Comparison of ENCODE assay signal across 8 mouse cellular contexts in genomic region chr7:28381017-28381790, GRCm38 (mm10). TPM values are rescaled to one million over a fixed set of nuclear protein-coding genes. Genes with fewer than 3 reads are reported as not detected.
A peak's percentile ranks its signal among the peaks of the same experiment; 100 is the strongest.
DNase-seq lines count a peak whose midpoint lies in the region; ATAC-seq and TF ChIP-seq lines count a peak whose summit lies in the region.

No protein-coding gene starts in this region.

- peaks cover 52% of the 10 kb centered on the region for H3K4me1 ChIP-seq in forebrain, embryonic 15.5 days
- peaks cover 54% of the 10 kb centered on the region for H3K4me1 ChIP-seq in hindbrain, embryonic 12.5 days
- H3K4me1 ChIP-seq in liver, adult 2 months (ENCODE audit: control insufficient read depth, insufficient read depth, low read length): peaks cover 23% of the 10 kb centered on the region; the same call in 1 of the 2 replicates

- peaks cover 11% of the 10 kb centered on the region for H3K36me3 ChIP-seq in forebrain, embryonic 15.5 days
- peaks cover 7% of the 10 kb centered on the region for H3K36me3 ChIP-seq in hindbrain, embryonic 12.5 days
- H3K36me3 ChIP-seq in liver, adult 2 months (ENCODE audit: control insufficient read depth, insufficient read depth, low read length): peaks cover 8% of the 10 kb centered on the region

- no peaks in the 10 kb centered on the region for H3K27me3 ChIP-seq in forebrain, embryonic 15.5 days
- peaks cover 8% of the 10 kb centered on the region; the same call in 1 of the 2 replicates for H3K27me3 ChIP-seq in hindbrain, embryonic 12.5 days
- H3K27me3 ChIP-seq in liver, adult 2 months (ENCODE audit: control insufficient read depth, insufficient read depth, low read length): no peaks in the 10 kb centered on the region

- H3K9me3 ChIP-seq in forebrain, embryonic 15.5 days: no peaks in the 10 kb centered on the region
- H3K9me3 ChIP-seq in hindbrain, embryonic 12.5 days (replicated peaks): no peaks in the 10 kb centered on the region

- H3K4me2 ChIP-seq in forebrain, embryonic 15.5 days (replicated peaks): peak overlapping the region; percentile 45
- H3K4me2 ChIP-seq in hindbrain, embryonic 12.5 days (replicated peaks): peak overlapping the region; percentile 52

- ATAC-seq in forebrain, embryonic 15.5 days (replicated peaks): no peak; the same call in 1 of the 2 replicates
- ATAC-seq in hindbrain, embryonic 12.5 days (ENCODE audit: low FRiP score): no peak

- WGBS in forebrain, embryonic 15.5 days: 7% methylated on average over 30 of the region's 30 CpGs
- WGBS in hindbrain, embryonic 12.5 days: 9% methylated on average over 29 of the region's 30 CpGs
- 2% methylated on average over 30 of the region's 30 CpGs for WGBS in liver, adult 2 months

- H3K27ac ChIP-seq in forebrain, embryonic 15.5 days (replicated peaks): peak overlapping the region; percentile 42
- peak overlapping the region; percentile 80 for H3K27ac ChIP-seq in hindbrain, embryonic 12.5 days
- peak overlapping the region; percentile 100 for H3K27ac ChIP-seq in liver, adult 2 months (replicated peaks; ENCODE audit: insufficient read depth, low read depth, low read length)

- peak overlapping the region; percentile 4; the same call in 1 of the 2 replicates for H3K4me3 ChIP-seq in forebrain, embryonic 15.5 days
- H3K4me3 ChIP-seq in hindbrain, embryonic 12.5 days: peak overlapping the region; percentile 12; the same call in 1 of the 2 replicates
- H3K4me3 ChIP-seq in liver, adult 2 months (ENCODE audit: insufficient read depth, low read depth, low read length): peak overlapping the region; percentile 70

- DNase-seq in 416B (ENCODE audit: low read depth): peak; percentile 96
- peak; percentile 91 to 96 for DNase-seq in adrenal gland, adult (ENCODE audit: inconsistent age in 2 of 2, low spot score in 1 of 2)
- peak; percentile 83 for DNase-seq in liver, adult 2 months (ENCODE audit: extremely low read depth, low read depth, low spot score)
- DNase-seq in monocyte, adult 2 months (ENCODE audit: low read depth in 1 of 2, low spot score in 2 of 2): peak; percentile 92 to 93
- DNase-seq in testis, postnatal 14 days (ENCODE audit: low spot score): peak; percentile 76
- DNase-seq in right cerebral cortex, postnatal 4 days: no peak

- no peak for TF ChIP-seq CTCF in liver, adult 2 months (IDR thresholded peaks at IDR 0.05; ENCODE audit: low read depth, low read length)

- 0 out of 2 replicates have a peak, but pooled peaks have one; percentile 18 for TF ChIP-seq POLR2A in liver, adult 2 months (IDR thresholded peaks at IDR 0.05; ENCODE audit: extremely low read depth, insufficient read depth, low read length)

- H3K79me2 ChIP-seq in liver, adult 2 months (ENCODE audit: control insufficient read depth, insufficient read depth, low read length): peaks cover 20% of the 10 kb centered on the region

- H3K9ac ChIP-seq in forebrain, embryonic 15.5 days (replicated peaks): 0 out of 2 replicates have a peak overlapping the region, but pooled peaks have one; percentile 1
- peak overlapping the region; percentile 50 for H3K9ac ChIP-seq in hindbrain, embryonic 12.5 days
- H3K9ac ChIP-seq in liver, adult 2 months (ENCODE audit: low read depth, low read length): peak overlapping the region; percentile 90

RNA-seq across cellular contexts. Expression of gene Zfp36, which starts 1.2 kb away (rescaled TPM):
- polyA plus RNA-seq in forebrain, embryonic 15.5 days (2015; fragmentation: Nextera tagmentation; extraction: Ambion mirVana): 5.6 and 5.7 TPM in 2 replicates
- 6.3 and 7.3 TPM in 2 replicates for polyA plus RNA-seq in hindbrain, embryonic 12.5 days (2016; fragmentation: Nextera tagmentation; extraction: Ambion mirVana)
- total RNA-seq in liver, adult 2 months (2014; rRNA removed): 16.4 and 25.4 TPM in 2 replicates
- polyA plus RNA-seq in liver, adult 2 months (2012; rRNA removed): 41.1 and 54.3 TPM in 2 replicates

RNA-seq across cellular contexts. Expression of gene Plekhg2, which starts 8.8 kb away (rescaled TPM):
- polyA plus RNA-seq in forebrain, embryonic 15.5 days (2015; fragmentation: Nextera tagmentation; extraction: Ambion mirVana): 42.8 and 47.8 TPM in 2 replicates
- 71.7 and 74.9 TPM in 2 replicates for polyA plus RNA-seq in hindbrain, embryonic 12.5 days (2016; fragmentation: Nextera tagmentation; extraction: Ambion mirVana)
- total RNA-seq in liver, adult 2 months (2014; rRNA removed): 0.65 and 1.3 TPM in 2 replicates
- 3.3 and 3.5 TPM in 2 replicates for polyA plus RNA-seq in liver, adult 2 months (2012; rRNA removed)

RNA-seq across cellular contexts. Expression of gene Med29, which starts 11.3 kb away (rescaled TPM):
- polyA plus RNA-seq in forebrain, embryonic 15.5 days (2015; fragmentation: Nextera tagmentation; extraction: Ambion mirVana): 44.6 and 46.9 TPM in 2 replicates
- 39.6 and 42.2 TPM in 2 replicates for polyA plus RNA-seq in hindbrain, embryonic 12.5 days (2016; fragmentation: Nextera tagmentation; extraction: Ambion mirVana)
- total RNA-seq in liver, adult 2 months (2014; rRNA removed): 13.4 and 17.6 TPM in 2 replicates
- polyA plus RNA-seq in liver, adult 2 months (2012; rRNA removed): 49.2 and 50.9 TPM in 2 replicates

RNA-seq across cellular contexts. Expression of gene Paf1, which starts 11.5 kb away (rescaled TPM):
- polyA plus RNA-seq in forebrain, embryonic 15.5 days (2015; fragmentation: Nextera tagmentation; extraction: Ambion mirVana): 98.0 and 106 TPM in 2 replicates
- polyA plus RNA-seq in hindbrain, embryonic 12.5 days (2016; fragmentation: Nextera tagmentation; extraction: Ambion mirVana): 83.9 and 85.9 TPM in 2 replicates
- 16.1 TPM in 2 replicates for total RNA-seq in liver, adult 2 months (2014; rRNA removed)
- 52.8 and 59.1 TPM in 2 replicates for polyA plus RNA-seq in liver, adult 2 months (2012; rRNA removed)

RNA-seq across cellular contexts. Expression of gene Rps16, which starts 30.8 kb away (rescaled TPM):
- polyA plus RNA-seq in forebrain, embryonic 15.5 days (2015; fragmentation: Nextera tagmentation; extraction: Ambion mirVana): 514 and 544 TPM in 2 replicates
- polyA plus RNA-seq in hindbrain, embryonic 12.5 days (2016; fragmentation: Nextera tagmentation; extraction: Ambion mirVana): 514 and 573 TPM in 2 replicates
- 110 and 136 TPM in 2 replicates for total RNA-seq in liver, adult 2 months (2014; rRNA removed)
- 471 and 577 TPM in 2 replicates for polyA plus RNA-seq in liver, adult 2 months (2012; rRNA removed)

Comparison
In these comparisons a context has a peak if more than half of its experiments do, and no peak if none do; other contexts are left out.
1. H3K27ac ChIP-seq: peak in every context shown above with its lines; median percentile 100 in liver, adult 2 months; 80 in hindbrain, embryonic 12.5 days; 42 in forebrain, embryonic 15.5 days.
2. H3K4me3 ChIP-seq: peak in every context shown above with its lines; median percentile 70 in liver, adult 2 months; 12 in hindbrain, embryonic 12.5 days; 4 in forebrain, embryonic 15.5 days.
3. H3K9ac ChIP-seq: peak in every context shown above with its lines; median percentile 90 in liver, adult 2 months; 50 in hindbrain, embryonic 12.5 days; 1 in forebrain, embryonic 15.5 days.